Mouse (Mus musculus): ENCODE results near the gene Cacna2d2. TPM values are rescaled to one million over a fixed set of nuclear protein-coding genes. Genes with fewer than 3 reads are reported as not detected.

The Cacna2d2 gene
- total RNA-seq, 4 experiments from 2014 or later = 14.6 to 21.0 (median 17.0) TPM

DNA sequence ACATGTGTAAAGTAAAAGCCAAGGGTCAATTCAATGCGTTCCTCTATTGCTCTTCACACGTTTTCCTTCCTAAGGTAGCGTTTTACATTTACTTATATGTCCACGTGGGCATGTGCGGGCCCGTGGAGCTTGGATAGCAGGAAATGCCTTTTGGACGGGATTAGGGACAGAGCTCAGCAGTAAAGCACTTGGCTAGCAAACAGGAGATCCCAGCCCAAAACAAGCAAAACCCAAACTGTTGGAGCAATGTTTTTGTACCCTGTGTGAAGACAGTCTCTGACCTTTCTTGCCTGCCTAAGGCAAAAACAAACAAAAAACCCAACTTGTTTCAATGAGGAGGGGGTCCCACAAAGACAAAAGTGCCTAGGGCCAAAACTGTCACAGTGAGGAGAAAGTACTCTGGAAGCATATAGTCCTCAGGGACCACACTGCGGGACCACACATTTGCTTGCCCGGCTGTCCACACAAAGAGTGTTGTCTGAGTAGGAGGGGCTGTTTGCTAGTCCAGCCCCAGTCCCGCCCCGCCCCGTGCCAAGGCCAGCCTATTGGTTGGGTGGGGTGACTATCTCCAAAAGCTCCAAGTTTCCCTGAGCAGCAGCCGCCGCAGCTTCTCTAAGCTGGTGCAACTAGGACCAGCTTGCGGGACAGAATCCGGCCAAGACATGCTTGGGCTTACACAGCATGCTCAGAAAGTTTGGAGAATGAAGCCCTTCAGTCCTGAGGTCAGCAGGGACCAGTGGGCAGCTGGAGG, 177.1 kb downstream of the Cacna2d2 start, which contains the start of gene Hyal1:
Gene Hyal1, plus strand, starts transcription at position 571 of the 751 bp plus-strand sequence.
- DNase-seq (ENCODE audit: low spot score in 2 of 2) = no peak

DNA sequence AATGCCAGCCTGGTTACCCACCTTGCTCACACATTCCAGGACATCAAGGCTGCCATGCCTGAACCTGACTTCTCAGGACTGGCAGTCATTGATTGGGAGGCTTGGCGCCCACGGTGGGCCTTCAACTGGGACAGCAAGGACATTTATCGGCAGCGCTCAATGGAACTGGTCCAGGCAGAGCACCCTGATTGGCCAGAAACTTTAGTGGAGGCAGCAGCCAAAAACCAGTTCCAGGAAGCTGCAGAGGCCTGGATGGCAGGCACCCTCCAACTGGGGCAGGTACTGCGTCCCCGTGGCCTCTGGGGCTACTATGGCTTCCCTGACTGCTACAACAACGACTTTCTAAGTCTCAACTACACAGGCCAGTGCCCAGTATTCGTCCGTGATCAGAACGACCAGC, 178.5 kb downstream of the Cacna2d2 start:
- no peak for DNase-seq (ENCODE audit: low spot score in 2 of 2)

DNA sequence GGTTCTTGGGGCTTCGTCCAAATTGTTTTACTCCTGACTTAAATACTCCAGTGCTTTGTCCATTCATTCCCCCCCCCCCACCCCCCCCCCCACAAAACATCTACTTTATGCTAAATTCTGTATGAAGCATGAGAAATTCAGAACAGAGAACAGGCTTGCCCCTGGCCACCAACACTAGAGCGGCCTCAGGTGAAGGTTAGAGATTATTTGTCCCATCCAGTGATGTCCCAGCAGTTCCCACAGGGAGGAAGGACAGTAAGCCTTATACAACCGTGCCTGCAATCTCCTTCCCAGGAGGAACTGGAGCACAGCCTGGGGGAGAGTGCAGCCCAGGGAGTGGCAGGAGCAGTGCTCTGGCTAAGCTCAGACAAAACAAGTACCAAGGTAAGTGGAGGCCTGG, 179.2 kb downstream of the Cacna2d2 start, which contains the start of gene Naa80:
Gene Naa80, plus strand, starts transcription at position 301 of the 400 bp plus-strand sequence.
- no peak for DNase-seq (ENCODE audit: low spot score in 2 of 2)

Other genes with a start within 250 kb of the Cacna2d2 start
- gene Dock3, start 167.7 kb upstream of the Cacna2d2 start, total RNA-seq (2022) = 100 to 1,000 TPM; 105 to 129 (median 117) TPM
- gene Mapkapk3, start 109.7 kb upstream of the Cacna2d2 start, total RNA-seq (2022) = 1 to 10 TPM; 1.9 to 5.1 (median 3.4) TPM
- gene Cish, start 103.6 kb upstream of the Cacna2d2 start, total RNA-seq (2022) = 1 to 10 TPM; 2.1 to 6.1 (median 2.9) TPM
- gene Hemk1, start 61.3 kb upstream of the Cacna2d2 start, total RNA-seq (2022) = 10 to 100 TPM; 15.6 to 20.6 (median 18.5) TPM
- 1 to 10 TPM; 2.4 to 4.0 (median 3.4) TPM for gene 6430571L13Rik, start 59.0 kb upstream of the Cacna2d2 start, total RNA-seq (2022)
- 10 to 100 TPM; 33.1 to 40.3 (median 36.2) TPM for gene Tmem115, start 134.3 kb downstream of the Cacna2d2 start, total RNA-seq (2022)
- gene Cyb561d2, start 142.6 kb downstream of the Cacna2d2 start, total RNA-seq (2022) = 10 to 100 TPM; 14.7 to 18.5 (median 16.5) TPM
- 10 to 100 TPM; 39.4 to 46.9 (median 44.5) TPM for gene Nprl2, start 142.6 kb downstream of the Cacna2d2 start, total RNA-seq (2022)
- gene Zmynd10, start 147.7 kb downstream of the Cacna2d2 start, total RNA-seq (2022) = 1 to 10 TPM; 4.5 to 7.8 (median 6.3) TPM
- gene Rassf1, start 151.9 kb downstream of the Cacna2d2 start, total RNA-seq (2022) = 10 to 100 TPM; 17.3 to 22.5 (median 19.0) TPM
- 10 to 100 TPM; 73.2 to 83.4 (median 76.0) TPM for gene Tusc2, start 163.6 kb downstream of the Cacna2d2 start, total RNA-seq (2022)
- 10 to 100 TPM; 12.9 to 16.6 (median 16.4) TPM for gene Hyal2, start 168.3 kb downstream of the Cacna2d2 start, total RNA-seq (2022)
- gene Hyal1, start 177.3 kb downstream of the Cacna2d2 start, total RNA-seq (2022) = 1 to 10 TPM; 7.6 to 9.7 (median 8.4) TPM
- gene Naa80, start 179.3 kb downstream of the Cacna2d2 start, total RNA-seq (2022) = 10 to 100 TPM; 11.8 to 18.4 (median 15.4) TPM
- 1 to 10 TPM; 1.7 to 2.4 (median 1.9) TPM for gene Hyal3, start 181.2 kb downstream of the Cacna2d2 start, total RNA-seq (2022)
- 10 to 100 TPM; 12.4 to 15.4 (median 14.0) TPM for gene Ifrd2, start 188.0 kb downstream of the Cacna2d2 start, total RNA-seq (2022)
- 1 to 10 TPM; 2.9 to 5.0 (median 4.4) TPM for gene Sema3b, start 209.6 kb downstream of the Cacna2d2 start, total RNA-seq (2022)
- 100 to 1,000 TPM; 218 to 272 (median 249) TPM for gene Gnai2, start 235.8 kb downstream of the Cacna2d2 start, total RNA-seq (2022)

Data from layer of hippocampus, adult 8-10 months (tissue).